Mouse (Mus musculus): ENCODE measurements at regions not wholly inside any gene's neighbourhood (a gene's known extent, or its start where the extent isn't known, plus 50 kb on each side); places are given as distances from the start of the nearest gene placed in this dataset.

DNA sequence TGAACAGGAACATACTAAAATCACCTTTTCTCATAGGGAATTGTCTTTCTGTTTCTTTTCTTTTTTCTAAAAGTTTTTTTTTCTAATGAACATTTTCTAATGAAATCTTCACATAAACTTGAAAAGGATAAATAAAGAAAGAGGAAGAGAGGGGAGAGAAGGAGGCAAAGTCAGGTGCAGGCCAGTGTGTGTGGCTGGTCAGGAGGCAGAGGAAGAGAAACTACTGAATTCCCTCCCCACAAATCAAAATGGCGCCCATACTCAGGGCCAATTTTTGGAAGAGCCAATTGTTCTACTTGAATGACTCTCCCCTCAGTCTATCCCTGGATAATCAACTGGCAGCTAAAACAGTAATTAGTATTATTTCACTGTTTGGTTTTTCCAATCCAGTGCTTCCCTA, 152.0 kb downstream of the Cdc5l start:
- Histone ChIP-seq H3K4me2 (ENCODE audit: low read depth, low read length) (no peak overlapping the region), H3K27ac (replicated peaks; ENCODE audit: low read depth, low read length) (no peak overlapping the region), H3K9me3 (replicated peaks; ENCODE audit: control insufficient read depth, low read length) (no peaks in the 10 kb centered on the region), H3K9ac (replicated peaks; ENCODE audit: low read length) (no peak overlapping the region), H3K4me3 (ENCODE audit: low read depth, low read length) (no peak overlapping the region), H3K27me3 (ENCODE audit: control insufficient read depth, insufficient read depth, low read length) (no peaks in the 10 kb centered on the region), H3K36me3 (replicated peaks; ENCODE audit: control insufficient read depth, insufficient read depth, low read depth, low read length) (no peaks in the 10 kb centered on the region), H3K4me1 (ENCODE audit: control insufficient read depth, insufficient read depth, low read length) (no peaks in the 10 kb centered on the region; the same call in 1 of the 2 replicates)
- ATAC-seq (replicated peaks; ENCODE audit: insufficient number of reproducible peaks, low FRiP score, low TSS enrichment, low read depth), result no peak
- 84% methylated on average over 1 of the region's 1 CpGs for WGBS
- no peak for DNase-seq (ENCODE audit: low spot score)

DNA sequence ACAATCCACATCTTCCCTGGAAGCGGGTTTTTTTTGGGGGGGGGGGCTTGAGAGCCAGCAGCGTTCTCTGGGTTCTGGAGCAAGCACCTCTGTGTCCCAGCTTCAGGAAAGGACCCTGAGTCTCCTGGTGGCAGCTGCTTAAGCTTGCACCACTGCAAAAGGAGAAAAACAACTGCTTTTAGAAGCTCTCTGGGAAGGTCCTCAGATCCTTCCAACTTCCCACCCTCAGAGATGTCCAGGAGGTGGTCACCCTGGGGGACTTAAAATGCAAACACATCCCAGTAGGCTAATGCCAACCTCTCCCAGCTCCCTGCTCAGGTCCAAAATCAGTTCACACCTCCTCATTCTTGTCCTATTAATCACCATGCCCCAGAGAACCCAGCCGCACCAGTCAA, 153.7 kb downstream of the Cdc5l start:
- Histone ChIP-seq H3K27me3 (ENCODE audit: control insufficient read depth, insufficient read depth, low read length) (no peaks in the 10 kb centered on the region), H3K9ac (replicated peaks; ENCODE audit: low read length) (no peak overlapping the region), H3K4me2 (ENCODE audit: low read depth, low read length) (no peak overlapping the region), H3K27ac (replicated peaks; ENCODE audit: low read depth, low read length) (0 out of 2 replicates have a peak overlapping the region, but pooled peaks have one; percentile 22), H3K9me3 (replicated peaks; ENCODE audit: control insufficient read depth, low read length) (no peaks in the 10 kb centered on the region), H3K36me3 (replicated peaks; ENCODE audit: control insufficient read depth, insufficient read depth, low read depth, low read length) (no peaks in the 10 kb centered on the region), H3K4me1 (ENCODE audit: control insufficient read depth, insufficient read depth, low read length) (no peaks in the 10 kb centered on the region; the same call in 1 of the 2 replicates), H3K4me3 (ENCODE audit: low read depth, low read length) (no peak overlapping the region)
- no peak for DNase-seq (ENCODE audit: low spot score)
- ATAC-seq (replicated peaks; ENCODE audit: insufficient number of reproducible peaks, low FRiP score, low TSS enrichment, low read depth), result 0 out of 2 replicates have a peak, but pooled peaks have one; percentile 9
- WGBS, result 34% methylated on average over 3 of the region's 3 CpGs

DNA sequence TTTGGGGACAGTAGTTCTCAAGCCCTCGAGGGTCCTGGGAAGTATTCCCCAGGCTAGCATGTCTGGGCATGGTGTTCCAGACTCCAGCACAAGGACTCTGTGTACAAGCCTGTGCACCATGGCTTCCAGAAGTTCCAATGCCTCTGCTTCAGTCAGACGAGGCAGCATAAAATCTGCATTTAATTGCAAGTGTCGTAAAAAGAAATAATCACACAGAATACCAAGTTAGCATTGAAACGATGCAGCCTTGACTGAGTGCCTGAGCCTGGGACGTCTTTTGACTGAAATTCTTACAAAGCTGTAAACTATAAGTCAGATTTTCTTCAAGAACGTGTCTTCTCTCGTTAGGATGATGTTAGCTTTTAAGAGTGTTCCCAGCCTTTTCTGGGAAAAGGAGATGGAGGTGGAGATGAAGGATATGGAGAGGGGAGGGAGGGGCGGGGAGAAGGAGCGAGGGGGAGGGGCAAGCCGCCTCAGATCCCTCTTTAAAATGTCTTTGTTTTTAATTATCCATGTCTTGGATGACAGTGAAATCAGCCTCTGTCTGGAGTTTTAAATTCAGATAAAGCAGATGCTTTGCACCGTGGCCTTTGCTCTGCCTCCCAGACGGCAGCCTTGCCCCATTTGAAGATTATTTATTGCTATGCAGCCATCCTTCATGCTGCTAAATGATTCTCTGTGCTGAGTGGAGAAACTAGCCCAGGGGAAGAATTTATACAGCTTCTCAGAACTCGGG, 154.3 kb downstream of the Cdc5l start:
- Histone ChIP-seq H3K36me3 (replicated peaks; ENCODE audit: control insufficient read depth, insufficient read depth, low read depth, low read length) (no peaks in the 10 kb centered on the region), H3K27me3 (ENCODE audit: control insufficient read depth, insufficient read depth, low read length) (no peaks in the 10 kb centered on the region), H3K9me3 (replicated peaks; ENCODE audit: control insufficient read depth, low read length) (no peaks in the 10 kb centered on the region), H3K4me2 (ENCODE audit: low read depth, low read length) (no peak overlapping the region), H3K27ac (replicated peaks; ENCODE audit: low read depth, low read length) (0 out of 2 replicates have a peak overlapping the region, but pooled peaks have one; percentile 39), H3K4me3 (ENCODE audit: low read depth, low read length) (no peak overlapping the region), H3K9ac (replicated peaks; ENCODE audit: low read length) (no peak overlapping the region), H3K4me1 (ENCODE audit: control insufficient read depth, insufficient read depth, low read length) (no peaks in the 10 kb centered on the region; the same call in 1 of the 2 replicates)
- 39% methylated on average over 13 of the region's 13 CpGs for WGBS
- peak; percentile 49 for DNase-seq (ENCODE audit: low spot score)
- ATAC-seq (replicated peaks; ENCODE audit: insufficient number of reproducible peaks, low FRiP score, low TSS enrichment, low read depth), result 0 out of 2 replicates have a peak, but pooled peaks have one; percentile 52

DNA sequence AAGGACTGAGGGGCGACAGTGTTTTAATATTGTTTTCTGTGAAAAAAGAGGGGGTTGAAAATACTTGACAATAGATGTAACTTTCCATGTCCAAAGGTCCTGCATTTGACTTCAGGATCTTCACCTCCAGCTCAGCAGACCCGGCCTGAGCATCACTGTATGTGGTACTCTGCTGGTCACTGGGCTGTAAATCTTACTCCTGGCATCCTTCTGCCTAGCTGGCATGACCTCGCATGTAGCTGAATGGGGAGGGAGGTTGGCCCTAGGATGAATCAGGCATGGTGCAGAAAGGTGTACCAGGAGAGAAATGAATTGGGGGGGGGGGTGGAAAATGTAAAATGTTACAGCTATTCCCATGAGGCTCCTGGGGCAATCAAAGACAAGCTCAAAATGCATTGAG, 156.0 kb downstream of the Cdc5l start:
- DNase-seq (ENCODE audit: low spot score) (no peak), ATAC-seq (replicated peaks; ENCODE audit: insufficient number of reproducible peaks, low FRiP score, low TSS enrichment, low read depth) (no peak)
- H3K9ac ChIP-seq (replicated peaks; ENCODE audit: low read length), result no peak overlapping the region
- no peak overlapping the region for H3K4me2 ChIP-seq (ENCODE audit: low read depth, low read length)
- H3K4me3 ChIP-seq (ENCODE audit: low read depth, low read length), result no peak overlapping the region
- H3K4me1 ChIP-seq (ENCODE audit: control insufficient read depth, insufficient read depth, low read length), result no peaks in the 10 kb centered on the region; the same call in 1 of the 2 replicates
- WGBS, result 84% methylated on average over 3 of the region's 3 CpGs
- no peaks in the 10 kb centered on the region for H3K36me3 ChIP-seq (replicated peaks; ENCODE audit: control insufficient read depth, insufficient read depth, low read depth, low read length)
- H3K9me3 ChIP-seq (replicated peaks; ENCODE audit: control insufficient read depth, low read length), result no peaks in the 10 kb centered on the region
- no peaks in the 10 kb centered on the region for H3K27me3 ChIP-seq (ENCODE audit: control insufficient read depth, insufficient read depth, low read length)
- H3K27ac ChIP-seq (replicated peaks; ENCODE audit: low read depth, low read length), result no peak overlapping the region

DNA sequence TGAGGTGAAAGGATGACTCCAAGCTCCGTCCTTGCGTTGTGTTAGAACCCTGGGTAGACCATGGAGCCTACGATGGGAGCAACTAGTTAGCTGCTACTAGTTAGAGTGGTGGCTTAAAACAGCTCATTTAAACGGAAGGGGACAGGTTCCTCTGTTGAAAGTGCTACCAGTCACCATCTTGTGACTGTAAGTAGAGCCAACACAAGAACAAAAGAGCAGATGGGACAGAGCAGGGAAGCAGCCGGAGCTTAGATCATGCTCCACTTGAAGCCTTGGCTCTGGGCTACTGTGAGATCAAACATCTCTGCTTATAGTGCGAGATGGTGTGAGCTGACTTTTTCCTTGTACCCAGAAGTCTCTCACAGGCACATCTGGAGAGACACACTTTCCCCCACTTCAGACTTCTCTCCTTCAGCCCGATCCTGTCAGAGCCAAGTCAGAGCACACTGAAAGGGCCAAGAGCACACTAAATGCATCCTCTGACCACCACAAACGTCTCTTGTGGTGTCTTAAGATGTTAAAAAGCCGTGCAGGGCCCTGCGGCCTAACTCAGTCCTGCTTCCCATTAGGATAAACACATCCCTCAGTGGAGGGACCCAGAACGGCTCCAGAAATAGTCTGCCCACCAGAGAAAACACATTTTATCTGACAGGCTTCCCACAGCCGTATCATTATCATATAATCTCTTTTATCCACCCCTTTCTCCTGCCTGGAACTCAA, 156.7 kb downstream of the Cdc5l start:
- ATAC-seq (replicated peaks; ENCODE audit: insufficient number of reproducible peaks, low FRiP score, low TSS enrichment, low read depth), result no peak
- no peaks in the 10 kb centered on the region; the same call in 1 of the 2 replicates for H3K4me1 ChIP-seq (ENCODE audit: control insufficient read depth, insufficient read depth, low read length)
- no peak for DNase-seq (ENCODE audit: low spot score)

DNA sequence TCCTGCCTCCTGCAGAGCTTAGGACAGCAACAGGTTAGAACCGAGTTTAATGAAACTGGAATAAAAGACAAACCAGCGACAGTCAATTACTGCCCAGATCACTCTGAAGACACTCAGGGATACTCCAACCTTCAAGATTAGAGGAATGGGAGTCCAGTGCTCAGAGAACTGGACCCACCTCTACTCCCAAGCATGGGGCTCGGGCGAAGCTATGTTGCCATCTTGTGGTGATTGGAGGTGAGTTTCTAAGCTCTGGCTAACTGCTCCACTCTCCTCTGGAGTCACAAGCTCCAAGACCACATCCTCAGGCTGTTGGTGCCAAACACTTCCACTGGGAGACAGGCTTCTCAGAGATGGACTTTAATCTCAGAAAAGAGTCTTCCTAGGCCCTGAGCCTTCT, 158.6 kb downstream of the Cdc5l start:
- WGBS, result 72% methylated on average over 4 of the region's 4 CpGs

More for the DNA sequence above, 156.7 kb downstream of the Cdc5l start:
- H3K4me2 ChIP-seq (ENCODE audit: low read depth, low read length), result no peak overlapping the region
- no peaks in the 10 kb centered on the region for H3K27me3 ChIP-seq (ENCODE audit: control insufficient read depth, insufficient read depth, low read length)
- no peak overlapping the region for H3K27ac ChIP-seq (replicated peaks; ENCODE audit: low read depth, low read length)
- no peak overlapping the region for H3K4me3 ChIP-seq (ENCODE audit: low read depth, low read length)
- WGBS, result 75% methylated on average over 12 of the region's 12 CpGs
- no peaks in the 10 kb centered on the region for H3K9me3 ChIP-seq (replicated peaks; ENCODE audit: control insufficient read depth, low read length)
- no peak overlapping the region for H3K9ac ChIP-seq (replicated peaks; ENCODE audit: low read length)
- no peaks in the 10 kb centered on the region for H3K36me3 ChIP-seq (replicated peaks; ENCODE audit: control insufficient read depth, insufficient read depth, low read depth, low read length)

DNA sequence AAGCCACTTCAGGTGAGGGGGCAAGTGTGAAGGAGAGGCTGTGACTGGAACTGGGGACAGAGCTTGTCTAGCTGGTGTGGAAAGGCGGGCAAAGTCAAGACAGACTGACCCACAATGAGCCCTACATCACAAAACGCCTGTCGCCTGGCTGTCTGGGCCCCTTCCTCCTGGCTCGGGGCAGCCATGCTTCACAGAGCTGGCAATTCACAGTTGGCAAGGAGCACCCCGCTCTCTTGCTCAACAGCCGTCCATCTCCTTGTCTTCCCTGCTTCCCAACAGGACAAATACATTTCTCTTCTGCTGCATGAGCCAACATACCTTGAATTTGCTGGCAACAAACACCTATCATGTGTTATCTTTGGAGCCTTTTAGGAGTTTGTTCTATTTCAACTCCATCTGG, 166.8 kb downstream of the Cdc5l start:
- ATAC-seq (replicated peaks; ENCODE audit: insufficient number of reproducible peaks, low FRiP score, low TSS enrichment, low read depth) (no peak), DNase-seq (ENCODE audit: low spot score) (no peak)
- no peak overlapping the region for H3K4me2 ChIP-seq (ENCODE audit: low read depth, low read length)
- H3K9me3 ChIP-seq (replicated peaks; ENCODE audit: control insufficient read depth, low read length), result no peaks in the 10 kb centered on the region
- H3K36me3 ChIP-seq (replicated peaks; ENCODE audit: control insufficient read depth, insufficient read depth, low read depth, low read length), result no peaks in the 10 kb centered on the region
- H3K4me3 ChIP-seq (ENCODE audit: low read depth, low read length), result no peak overlapping the region
- no peaks in the 10 kb centered on the region for H3K4me1 ChIP-seq (ENCODE audit: control insufficient read depth, insufficient read depth, low read length)
- no peaks in the 10 kb centered on the region for H3K27me3 ChIP-seq (ENCODE audit: control insufficient read depth, insufficient read depth, low read length)
- no peak overlapping the region for H3K9ac ChIP-seq (replicated peaks; ENCODE audit: low read length)
- no peak overlapping the region for H3K27ac ChIP-seq (replicated peaks; ENCODE audit: low read depth, low read length)
- 86% methylated on average over 6 of the region's 6 CpGs for WGBS

More for the DNA sequence above, 158.6 kb downstream of the Cdc5l start:
- Histone ChIP-seq H3K27ac (replicated peaks; ENCODE audit: low read depth, low read length) (no peak overlapping the region), H3K9me3 (replicated peaks; ENCODE audit: control insufficient read depth, low read length) (no peaks in the 10 kb centered on the region), H3K4me1 (ENCODE audit: control insufficient read depth, insufficient read depth, low read length) (no peaks in the 10 kb centered on the region; the same call in 1 of the 2 replicates), H3K36me3 (replicated peaks; ENCODE audit: control insufficient read depth, insufficient read depth, low read depth, low read length) (no peaks in the 10 kb centered on the region), H3K9ac (replicated peaks; ENCODE audit: low read length) (no peak overlapping the region), H3K4me3 (ENCODE audit: low read depth, low read length) (no peak overlapping the region), H3K27me3 (ENCODE audit: control insufficient read depth, insufficient read depth, low read length) (no peaks in the 10 kb centered on the region), H3K4me2 (ENCODE audit: low read depth, low read length) (no peak overlapping the region)
- ATAC-seq (replicated peaks; ENCODE audit: insufficient number of reproducible peaks, low FRiP score, low TSS enrichment, low read depth), result no peak
- peak; percentile 58 for DNase-seq (ENCODE audit: low spot score)

DNA sequence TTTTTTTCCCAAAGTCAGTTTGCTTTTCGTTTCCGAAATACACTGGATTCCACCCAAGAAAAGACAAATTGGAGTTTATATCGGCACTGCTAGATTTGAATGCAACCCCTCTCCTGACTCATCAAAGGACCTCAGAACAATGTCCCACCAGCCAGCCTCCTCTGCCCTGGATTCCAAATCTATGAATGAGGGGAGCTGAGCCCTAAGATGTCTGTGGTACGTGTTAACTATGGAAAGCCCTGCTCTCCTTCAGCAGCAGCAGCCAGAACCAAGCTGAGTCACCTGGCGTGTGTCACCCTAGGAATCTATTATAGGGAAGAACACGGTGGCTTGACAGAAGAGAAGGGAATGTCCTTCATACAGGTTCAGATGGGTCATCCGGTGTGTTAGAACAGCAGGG, 167.9 kb downstream of the Cdc5l start:
- H3K9ac ChIP-seq (replicated peaks; ENCODE audit: low read length), result no peak overlapping the region

More for the DNA sequence above, 167.9 kb downstream of the Cdc5l start:
- Histone ChIP-seq H3K4me1 (ENCODE audit: control insufficient read depth, insufficient read depth, low read length) (no peaks in the 10 kb centered on the region), H3K9me3 (replicated peaks; ENCODE audit: control insufficient read depth, low read length) (no peaks in the 10 kb centered on the region), H3K27me3 (ENCODE audit: control insufficient read depth, insufficient read depth, low read length) (no peaks in the 10 kb centered on the region), H3K4me3 (ENCODE audit: low read depth, low read length) (no peak overlapping the region), H3K27ac (replicated peaks; ENCODE audit: low read depth, low read length) (no peak overlapping the region), H3K36me3 (replicated peaks; ENCODE audit: control insufficient read depth, insufficient read depth, low read depth, low read length) (no peaks in the 10 kb centered on the region), H3K4me2 (ENCODE audit: low read depth, low read length) (no peak overlapping the region)
- ATAC-seq (replicated peaks; ENCODE audit: insufficient number of reproducible peaks, low FRiP score, low TSS enrichment, low read depth) (no peak), DNase-seq (ENCODE audit: low spot score) (no peak)
- WGBS, result 85% methylated on average over 7 of the region's 7 CpGs

Data from embryonic facial prominence, embryonic 11.5 days (tissue).